Mouse (Mus musculus) heart, postnatal 36 days (tissue): ENCODE measurements at regions not wholly inside any gene's neighbourhood (a gene's known extent, or its start where the extent isn't known, plus 50 kb on each side); places are given as distances from the start of the nearest gene placed in this dataset.

ENCODE experiments used
- DNase-seq, 2 experiments: peaks; one replicate each; pipeline ENCODE4 v3.0.0; 2021 to 2022
- intact Hi-C: fragments of 180-260 bp; cut with DNase I; formaldehyde crosslinking; loops from one replicate; pipeline ENCODE4 v1.15.1; 2025

- no peak for DNase-seq
- intact Hi-C loops = no loop called here
These were observed 176.5 kb upstream of the Fat1 start for GRCm38 (mm10) chr8:44758727-44759126.

DNA sequence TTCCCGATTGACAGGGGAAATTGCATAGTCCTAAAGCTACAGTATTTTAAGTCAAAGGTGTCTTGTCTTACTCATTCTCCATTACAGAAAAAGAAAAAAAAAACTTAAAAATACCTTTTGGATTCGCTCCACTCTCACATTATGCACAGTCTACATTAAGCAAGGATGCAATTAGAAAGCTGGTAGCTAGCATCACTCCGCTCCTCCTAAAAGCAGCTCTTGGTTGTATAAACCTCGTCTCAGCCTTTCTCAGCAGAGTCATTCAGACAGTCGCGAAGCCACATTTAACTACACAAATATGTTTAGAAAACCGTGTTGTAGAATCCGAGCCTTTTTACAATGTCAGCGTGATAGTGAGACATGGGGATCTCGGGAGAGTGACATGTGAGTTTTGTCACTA, 172.5 kb upstream of the Fat1 start:
- no peak for DNase-seq
- intact Hi-C loops = no loop called here

GRCm38 (mm10) chr8:44765194-44765593, 170.1 kb upstream of the Fat1 start:
- intact Hi-C loops = no loop called here

GRCm38 (mm10) chr8:44765677-44766076, 169.6 kb upstream of the Fat1 start:
- intact Hi-C loops = no loop called here
- DNase-seq = no peak

More at GRCm38 (mm10) chr8:44765194-44765593, 170.1 kb upstream of the Fat1 start:
- DNase-seq = no peak

DNA sequence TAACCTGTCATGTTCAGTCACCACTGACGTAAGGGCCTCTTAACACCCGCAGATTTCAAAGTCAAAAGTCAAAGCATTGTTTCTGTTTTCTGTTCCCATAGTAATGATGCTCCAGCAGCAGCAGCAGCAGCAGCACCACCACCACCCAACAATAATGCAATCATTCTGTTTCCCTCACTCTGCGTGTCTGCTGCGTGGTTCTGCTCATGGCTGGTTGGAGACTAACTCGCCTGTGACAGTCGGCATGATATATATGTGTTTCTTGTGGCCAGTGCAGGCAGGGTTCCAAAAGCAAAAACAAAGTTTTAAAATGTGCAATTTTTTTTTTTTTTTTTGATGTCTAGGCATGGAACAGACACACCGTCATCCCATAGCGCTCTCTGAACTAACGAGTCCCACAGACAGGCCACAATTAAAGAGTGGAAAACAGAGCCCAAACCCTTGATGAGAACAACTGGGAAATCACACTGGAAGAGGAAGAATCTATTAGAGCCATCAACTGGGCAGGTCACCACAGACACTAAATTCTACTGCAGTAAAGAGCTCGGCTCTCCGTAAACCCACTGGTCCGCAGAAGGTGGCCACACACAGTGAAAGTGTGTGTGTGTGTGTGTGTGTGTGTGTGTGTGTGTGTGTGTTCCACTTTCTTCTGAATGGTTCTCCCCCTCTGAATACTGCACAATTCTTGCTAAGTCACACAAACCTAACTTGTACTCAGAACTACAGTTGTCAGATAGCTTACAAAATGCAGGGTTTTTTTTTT, 169.0 kb upstream of the Fat1 start:
- intact Hi-C loops = no loop called here
- DNase-seq = no peak

- intact Hi-C loops = no loop called here
- DNase-seq = no peak
These were observed 168.0 kb upstream of the Fat1 start for GRCm38 (mm10) chr8:44767271-44767670.

- DNase-seq = no peak
These were observed 156.0 kb upstream of the Fat1 start for GRCm38 (mm10) chr8:44779212-44779611.

GRCm38 (mm10) chr8:44782421-44782820, 152.8 kb upstream of the Fat1 start:
- intact Hi-C loops = no loop called here
- no peak for DNase-seq

More at GRCm38 (mm10) chr8:44779212-44779611, 156.0 kb upstream of the Fat1 start:
- intact Hi-C loops = no loop called here

- intact Hi-C loops = no loop called here
- DNase-seq = no peak
These were observed 150.1 kb upstream of the Fat1 start for GRCm38 (mm10) chr8:44785161-44785560.

GRCm38 (mm10) chr8:44786740-44787139, 148.5 kb upstream of the Fat1 start:
- intact Hi-C loops = no loop called here
- no peak for DNase-seq

DNA sequence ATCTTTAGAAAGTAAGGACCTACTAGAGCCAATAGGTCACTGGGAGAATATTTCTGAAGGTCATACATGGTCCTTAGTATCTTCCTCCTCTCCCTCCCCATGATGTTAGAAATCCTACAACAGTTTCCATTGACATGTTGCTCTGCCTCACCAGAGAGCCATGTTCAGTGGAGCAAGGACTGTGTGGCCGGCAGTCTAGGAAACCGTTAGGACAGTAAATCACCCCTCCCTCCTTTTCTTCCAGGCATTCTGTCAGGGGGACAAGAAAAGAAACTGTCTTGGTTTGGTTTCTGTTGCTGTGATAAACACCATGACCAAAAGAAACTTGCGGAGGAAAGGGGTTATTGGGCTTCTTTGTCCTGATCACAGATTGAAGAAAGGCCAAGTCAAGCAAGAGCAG, 147.0 kb upstream of the Fat1 start:
- DNase-seq = no peak
- intact Hi-C loops = no loop called here

DNA sequence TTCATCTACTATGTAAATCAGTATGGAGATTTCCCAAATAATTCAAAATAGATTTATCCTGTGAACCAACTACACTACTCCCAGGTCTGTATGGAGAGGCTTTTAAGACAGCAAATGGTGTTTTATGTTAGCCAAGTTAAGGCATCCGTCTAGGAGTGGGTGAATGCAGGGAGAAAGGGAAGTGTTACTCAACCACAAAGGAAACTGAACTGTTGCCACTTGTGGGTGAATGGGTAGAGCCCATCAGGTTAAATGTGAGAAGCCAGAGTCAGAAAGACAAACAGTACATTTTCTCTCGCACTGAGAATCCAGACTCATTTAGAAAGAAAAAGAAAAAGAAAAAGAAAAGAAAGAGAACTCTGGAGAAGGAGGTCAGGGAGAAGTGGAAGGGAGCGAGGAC, 135.7 kb upstream of the Fat1 start:
- DNase-seq = no peak
- intact Hi-C loops = no loop called here

GRCm38 (mm10) chr8:44800827-44801273, 134.4 kb upstream of the Fat1 start:
- intact Hi-C loops = loop anchor here (10.0 kb wide), 1 partner anchor 184 kb away; no protein-coding TSS in a partner anchor
- DNase-seq = no peak

GRCm38 (mm10) chr8:44801604-44802206, 133.5 kb upstream of the Fat1 start:
- intact Hi-C loops = loop anchor here (10.0 kb wide), 1 partner anchor 183 kb away; no protein-coding TSS in a partner anchor
- DNase-seq = no peak

GRCm38 (mm10) chr8:44802331-44802730, 132.9 kb upstream of the Fat1 start:
- DNase-seq = no peak
- intact Hi-C loops = loop anchor here (10.0 kb wide), 1 partner anchor 182 kb away; no protein-coding TSS in a partner anchor

GRCm38 (mm10) chr8:44804414-44805178, 130.7 kb upstream of the Fat1 start:
- intact Hi-C loops = loop anchor here (10.0 kb wide), 1 partner anchor 180 kb away; no protein-coding TSS in a partner anchor
- DNase-seq = no peak

GRCm38 (mm10) chr8:44805179-44805815, 129.9 kb upstream of the Fat1 start:
- intact Hi-C loops = loop anchor here (10.0 kb wide), 1 partner anchor 180 kb away; no protein-coding TSS in a partner anchor

GRCm38 (mm10) chr8:44812360-44812759, 122.9 kb upstream of the Fat1 start:
- no peak for DNase-seq
- intact Hi-C loops = no loop called here

More at GRCm38 (mm10) chr8:44805179-44805815, 129.9 kb upstream of the Fat1 start:
- no peak for DNase-seq

DNA sequence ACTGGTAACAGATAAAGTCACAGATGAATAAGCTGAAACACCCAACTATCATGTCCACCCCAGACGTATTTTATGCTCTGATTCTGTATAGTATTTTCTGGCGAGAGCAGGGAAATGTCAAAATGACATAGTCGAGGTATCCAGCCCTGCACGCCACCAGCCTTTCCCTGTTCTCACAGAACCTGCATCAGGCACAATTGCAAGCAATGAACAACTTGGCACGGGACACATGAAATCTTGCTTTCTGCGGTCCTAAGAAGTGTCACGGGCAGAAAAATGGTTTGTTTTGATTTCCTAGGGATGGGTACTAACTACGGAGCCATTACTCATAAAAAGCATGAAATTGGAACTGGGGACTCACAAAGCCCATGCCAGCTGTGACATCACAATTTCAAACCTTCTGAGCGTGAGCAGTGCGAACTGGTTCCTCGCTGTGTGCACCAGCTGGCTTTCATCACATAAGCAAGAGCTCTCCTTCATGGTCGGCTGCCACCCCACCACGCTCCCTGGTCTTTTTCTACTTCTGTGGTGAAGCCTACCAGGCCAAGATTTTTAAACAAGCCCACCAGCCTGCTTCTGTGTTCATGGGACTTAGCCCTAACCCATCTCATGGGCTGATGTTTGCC, 117.6 kb upstream of the Fat1 start:
- DNase-seq = no peak
- intact Hi-C loops = no loop called here

DNA sequence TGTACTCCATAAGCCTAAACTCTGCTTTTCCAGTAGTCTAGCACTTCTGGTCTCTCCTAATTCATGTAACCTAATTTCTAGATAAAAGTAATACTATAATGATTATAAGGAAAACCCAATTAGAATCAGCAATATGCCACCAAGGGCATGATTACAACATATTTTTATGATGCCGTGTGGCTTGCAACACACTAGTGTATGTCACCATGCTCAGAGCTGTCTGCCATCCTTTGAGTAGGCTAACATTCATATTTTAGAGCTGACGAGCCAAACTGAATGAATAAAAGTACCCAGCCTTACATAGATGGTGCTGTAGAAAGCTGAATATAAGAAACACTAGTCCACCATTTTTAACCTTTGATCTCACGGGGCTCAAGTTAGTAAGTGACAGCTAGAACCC, 116.0 kb upstream of the Fat1 start:
- intact Hi-C loops = no loop called here

More for the DNA sequence above, 116.0 kb upstream of the Fat1 start:
- no peak for DNase-seq
